Mouse (Mus musculus) limb, embryonic 14.5 days (tissue): ENCODE measurements around the gene Sugp2. TPM values are rescaled to one million over a fixed set of nuclear protein-coding genes. Genes with fewer than 3 reads are reported as not detected.

Experiments
- ATAC-seq: fragments of 200-750 bp; cut with Nextera tagmentation; 2 replicates; pipeline ENCODE4 v1.8.0; 2017; ENCODE audit warnings: low read depth, moderate number of reproducible peaks, moderate TSS enrichment; ENCODE audit not compliant: low FRiP score
- DNase-seq: peaks from one replicate; pipeline ENCODE4 v3.0.0-alpha.2; 2015; ENCODE audit warnings: low spot score
- H3K27ac ChIP-seq: fragments of 300-500 bp; sonication (generic); replicated peaks from 2 replicates; pipeline ENCODE4 v1.5.1; 2014; ENCODE audit warnings: low read depth, mild to moderate bottlenecking, low read length, moderate library complexity, mixed read lengths
- H3K27me3 ChIP-seq: fragments of 300-500 bp; sonication (generic); 2 replicates; pipeline ENCODE4 v1.6.1; 2014; ENCODE audit warnings: low read length, mixed read lengths; ENCODE audit not compliant: control insufficient read depth, insufficient read depth
- H3K36me3 ChIP-seq: fragments of 300-500 bp; sonication (generic); 2 replicates; pipeline ENCODE4 v1.6.1; 2014; ENCODE audit warnings: mild to moderate bottlenecking, low read length, moderate library complexity, mixed read lengths; ENCODE audit not compliant: control insufficient read depth, insufficient read depth
- H3K4me1 ChIP-seq: fragments of 300-500 bp; sonication (generic); 2 replicates; pipeline ENCODE4 v1.6.1; 2014; ENCODE audit warnings: antibody characterized with exemption, low read length, mixed read lengths; ENCODE audit not compliant: control insufficient read depth, insufficient read depth
- H3K4me2 ChIP-seq: fragments of 300-500 bp; sonication (generic); replicated peaks from 2 replicates; pipeline ENCODE4 v1.6.1; 2014; ENCODE audit warnings: low read depth, mild to moderate bottlenecking, low read length, moderate library complexity; ENCODE audit not compliant: severe bottlenecking
- H3K4me3 ChIP-seq: fragments of 300-500 bp; sonication (generic); replicated peaks from 2 replicates; pipeline ENCODE4 v1.5.1; 2014; ENCODE audit warnings: low read length
- H3K9ac ChIP-seq: fragments of 300-500 bp; sonication (generic); 2 replicates; pipeline ENCODE4 v1.6.1; 2014; ENCODE audit warnings: mild to moderate bottlenecking, low read depth, low read length, moderate library complexity; ENCODE audit not compliant: severe bottlenecking
- H3K9me3 ChIP-seq: fragments of 300-500 bp; sonication (generic); 2 replicates; pipeline ENCODE4 v1.6.1; 2016; ENCODE audit warnings: low read length; ENCODE audit not compliant: control insufficient read depth
- POLR2A ChIP-seq: fragments of 200-500 bp; IDR thresholded peaks from 2 replicates; pipeline ENCODE4 v1.8.0; 2012; ENCODE audit warnings: inconsistent platforms, mild to moderate bottlenecking, moderate library complexity, borderline replicate concordance; ENCODE audit not compliant: insufficient read depth, insufficient read length; ENCODE audit errors: extremely low read depth
- WGBS: fragments of 180-500 bp; shearing (Covaris S2); extraction: QIAGEN DNeasy Blood & Tissue Kit; methylation state at CpG from one replicate; pipeline ENCODE4 v1.1.7; 2014; 5-methylcytosine and 5-hydroxymethylcytosine counted together
- polyA plus RNA-seq, 2 experiments: library from polyadenylated mRNA; depleted of rRNA in 1 of 2; stranded (reverse) in 1 of 2; unstranded in 1 of 2; fragments of >200 nt; fragmentation: Nextera tagmentation in 1 of 2; extraction: Ambion mirVana in 1 of 2; gene quantifications; 2 replicates each; pipeline versions ENCODE4 v1.2.1 to v1.2.3; 2012 to 2014

Gene Sugp2
- polyA plus RNA-seq, 2 experiments = 30.6 to 78.7 TPM

DNA sequence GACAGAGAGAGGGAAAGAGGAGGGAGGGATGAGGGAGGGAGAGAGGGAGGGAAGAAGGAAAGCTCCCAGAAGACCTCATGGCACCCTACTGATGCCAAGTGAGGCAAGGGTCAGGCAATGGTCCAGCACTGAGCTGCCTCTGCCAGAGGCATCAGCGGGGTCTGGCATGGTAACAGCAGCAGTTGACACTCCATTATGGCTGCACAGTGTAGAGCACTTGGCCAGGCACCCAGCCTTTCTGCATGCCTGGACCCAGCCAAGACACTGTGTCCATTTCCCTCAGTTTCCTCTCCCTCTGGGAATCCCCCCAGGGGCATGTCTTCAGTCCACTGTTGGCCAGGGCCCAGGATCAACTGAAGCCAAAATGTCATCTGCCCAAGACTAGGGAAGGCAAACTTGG is 17.5 kb upstream of the Sugp2 start:
- WGBS = 90% methylated on average over 1 of the region's 1 CpGs
- Histone ChIP-seq H3K36me3 (no peaks in the 10 kb centered on the region), H3K27ac (no peak overlapping the region), H3K27me3 (no peaks in the 10 kb centered on the region), H3K4me1 (no peaks in the 10 kb centered on the region), H3K4me2 (no peak overlapping the region), H3K9ac (no peak overlapping the region), H3K4me3 (no peak overlapping the region), H3K9me3 (no peaks in the 10 kb centered on the region)
- TF ChIP-seq POLR2A = no peak
- ATAC-seq (no peak), DNase-seq (no peak)

DNA sequence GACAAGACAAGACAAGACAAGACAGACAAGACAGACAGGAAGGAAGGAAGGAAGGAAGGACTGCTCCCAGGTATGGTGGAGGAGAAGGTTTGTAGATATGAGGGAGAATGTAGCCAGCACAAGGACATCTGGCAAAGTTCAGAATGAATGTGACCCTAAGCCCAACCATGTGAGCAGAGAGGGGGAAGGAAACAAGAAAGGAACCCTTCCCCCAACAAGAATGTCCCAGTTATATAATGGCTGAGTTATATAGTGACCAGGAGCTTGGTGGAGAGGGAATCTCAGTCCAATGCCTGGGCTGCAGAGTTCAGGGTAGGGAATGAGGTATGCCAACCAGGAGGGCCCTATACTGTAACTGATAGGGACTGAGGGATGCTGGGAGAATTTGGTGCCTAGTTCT is 16.6 kb upstream of the Sugp2 start:
- H3K4me2 ChIP-seq = no peak overlapping the region
- H3K27ac ChIP-seq = no peak overlapping the region
- ATAC-seq (no peak), DNase-seq (no peak)
- TF ChIP-seq POLR2A = no peak
- no peak overlapping the region for H3K9ac ChIP-seq
- H3K36me3 ChIP-seq = peaks cover 5% of the 10 kb centered on the region
- no peaks in the 10 kb centered on the region for H3K27me3 ChIP-seq
- H3K4me3 ChIP-seq = no peak overlapping the region
- no peaks in the 10 kb centered on the region for H3K9me3 ChIP-seq
- H3K4me1 ChIP-seq = no peaks in the 10 kb centered on the region

DNA sequence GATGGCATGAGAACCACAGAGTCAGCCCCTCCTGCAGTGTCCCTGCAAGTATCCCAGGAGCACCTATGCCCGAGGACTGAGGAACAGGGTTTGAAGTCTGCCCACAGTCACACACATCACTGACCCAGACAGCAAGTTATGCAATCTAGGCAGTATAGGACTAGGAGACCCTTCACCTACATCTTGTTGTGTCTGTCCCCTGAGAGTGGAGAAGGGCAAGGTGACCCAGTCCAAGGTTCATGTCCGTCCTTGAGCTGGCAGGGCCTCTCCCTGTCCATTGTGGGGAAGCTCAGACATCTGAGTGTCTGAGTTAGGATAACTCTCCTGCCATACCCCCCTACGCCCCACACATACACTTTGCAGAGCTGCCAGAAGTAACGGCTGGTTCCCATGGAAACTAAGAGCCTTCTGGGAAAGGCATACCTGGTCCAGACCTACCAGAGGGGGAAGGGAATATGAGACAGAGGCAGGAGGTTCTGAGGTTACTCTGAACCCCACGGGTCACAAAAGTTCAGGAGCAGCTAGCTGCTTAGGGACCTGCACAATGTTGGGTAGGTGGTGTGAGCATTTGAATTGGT is 14.8 kb upstream of the Sugp2 start:
- Histone ChIP-seq H3K36me3 (peaks cover 10% of the 10 kb centered on the region), H3K9me3 (no peaks in the 10 kb centered on the region), H3K9ac (no peak overlapping the region), H3K4me1 (no peaks in the 10 kb centered on the region), H3K4me2 (no peak overlapping the region), H3K27me3 (no peaks in the 10 kb centered on the region), H3K27ac (no peak overlapping the region), H3K4me3 (no peak overlapping the region)
- WGBS = 41% methylated on average over 5 of the region's 5 CpGs
- TF ChIP-seq POLR2A = no peak
- ATAC-seq = no peak
- DNase-seq = no peak

DNA sequence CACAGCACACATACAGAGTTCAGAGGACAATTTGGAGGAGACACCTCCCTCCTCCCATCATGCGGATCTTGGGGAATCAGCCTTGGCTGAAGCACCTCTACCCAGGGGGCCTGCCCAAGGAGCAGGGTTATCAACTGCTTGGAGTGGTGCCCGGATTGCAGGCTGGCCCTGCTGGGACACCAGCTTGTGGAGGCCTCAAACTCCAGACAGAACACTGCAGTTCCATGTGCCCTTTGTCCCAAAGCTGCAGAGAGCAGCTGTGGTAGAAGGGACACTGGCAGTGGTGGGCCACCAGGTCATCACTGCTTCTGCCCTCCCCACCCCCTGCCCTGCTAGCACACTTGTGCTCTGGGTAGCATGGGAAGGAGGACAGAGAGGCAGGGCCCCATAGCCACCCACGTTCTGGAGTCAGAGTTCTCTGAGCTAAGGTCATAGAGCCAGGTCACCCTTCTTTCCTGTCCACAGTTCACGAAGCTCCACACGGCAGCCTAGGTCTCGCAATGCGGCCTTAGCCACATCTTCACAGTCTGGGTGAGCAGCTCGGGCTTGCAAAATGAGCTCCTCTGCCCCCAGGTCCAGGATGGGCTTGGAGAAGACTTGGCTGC is 13.7 kb upstream of the Sugp2 start:
- no peak for TF ChIP-seq POLR2A
- H3K36me3 ChIP-seq = peaks cover 17% of the 10 kb centered on the region
- no peak for ATAC-seq
- H3K9ac ChIP-seq = no peak overlapping the region
- no peak overlapping the region for H3K4me2 ChIP-seq
- H3K4me1 ChIP-seq = no peaks in the 10 kb centered on the region
- H3K27ac ChIP-seq = no peak overlapping the region
- H3K9me3 ChIP-seq = no peaks in the 10 kb centered on the region
- 70% methylated on average over 8 of the region's 8 CpGs for WGBS
- no peak for DNase-seq
- H3K4me3 ChIP-seq = no peak overlapping the region
- no peaks in the 10 kb centered on the region for H3K27me3 ChIP-seq

DNA sequence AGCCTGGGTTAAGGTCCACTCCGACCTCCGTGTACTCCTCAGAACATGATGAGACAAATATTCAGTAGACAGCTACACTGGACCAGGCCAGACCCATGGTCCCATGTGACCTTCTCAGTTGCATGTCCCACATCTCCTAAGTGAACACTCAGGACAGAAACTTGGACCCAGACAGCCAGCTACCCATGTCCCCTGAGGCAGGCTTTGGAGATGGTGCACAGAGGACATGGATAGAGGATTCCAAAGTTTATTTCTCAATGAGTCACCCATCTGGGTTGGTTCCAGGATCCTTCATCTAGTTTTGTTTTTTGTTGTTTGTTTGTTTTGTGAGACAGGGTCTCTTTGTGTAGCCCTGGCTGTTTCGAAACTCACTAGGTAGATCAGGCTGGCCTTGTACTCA is 13.1 kb upstream of the Sugp2 start:
- H3K4me1 ChIP-seq = no peaks in the 10 kb centered on the region
- TF ChIP-seq POLR2A = no peak
- no peak overlapping the region for H3K27ac ChIP-seq
- H3K36me3 ChIP-seq = peaks cover 19% of the 10 kb centered on the region
- no peak overlapping the region for H3K4me3 ChIP-seq
- ATAC-seq (no peak), DNase-seq (no peak)
- no peak overlapping the region for H3K9ac ChIP-seq
- no peaks in the 10 kb centered on the region for H3K27me3 ChIP-seq
- no peak overlapping the region for H3K4me2 ChIP-seq
- no peaks in the 10 kb centered on the region for H3K9me3 ChIP-seq
- 87% methylated on average over 3 of the region's 3 CpGs for WGBS

DNA sequence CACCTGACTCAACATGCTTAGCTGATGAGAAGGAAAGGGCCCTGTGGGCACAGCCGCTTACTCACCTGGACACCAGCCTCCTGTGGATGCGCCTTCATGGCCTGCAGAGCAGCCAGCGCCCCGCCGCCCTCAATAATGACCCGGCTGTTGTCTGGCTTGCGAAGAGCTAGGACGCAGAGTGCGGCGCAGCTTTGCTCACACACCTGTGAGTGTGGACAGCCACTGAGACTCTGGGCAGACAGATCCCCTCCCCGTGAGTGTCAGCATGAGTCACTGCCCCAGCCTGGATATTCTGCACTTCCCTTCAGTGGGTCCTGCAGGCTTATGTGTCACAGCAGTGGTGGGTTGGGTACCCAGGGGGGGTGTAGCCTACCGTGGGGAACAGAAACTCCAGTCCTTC is 12.0 kb upstream of the Sugp2 start:
- ATAC-seq = no peak
- no peak for DNase-seq
- no peak for TF ChIP-seq POLR2A
- Histone ChIP-seq H3K27me3 (no peaks in the 10 kb centered on the region), H3K9me3 (no peaks in the 10 kb centered on the region), H3K4me3 (no peak overlapping the region), H3K9ac (no peak overlapping the region), H3K36me3 (peaks cover 20% of the 10 kb centered on the region), H3K4me2 (no peak overlapping the region), H3K4me1 (no peaks in the 10 kb centered on the region), H3K27ac (no peak overlapping the region)
- 91% methylated on average over 11 of the region's 12 CpGs for WGBS
